ENCODE assay signal across 14 mouse cellular contexts in the genomic region with DNA sequence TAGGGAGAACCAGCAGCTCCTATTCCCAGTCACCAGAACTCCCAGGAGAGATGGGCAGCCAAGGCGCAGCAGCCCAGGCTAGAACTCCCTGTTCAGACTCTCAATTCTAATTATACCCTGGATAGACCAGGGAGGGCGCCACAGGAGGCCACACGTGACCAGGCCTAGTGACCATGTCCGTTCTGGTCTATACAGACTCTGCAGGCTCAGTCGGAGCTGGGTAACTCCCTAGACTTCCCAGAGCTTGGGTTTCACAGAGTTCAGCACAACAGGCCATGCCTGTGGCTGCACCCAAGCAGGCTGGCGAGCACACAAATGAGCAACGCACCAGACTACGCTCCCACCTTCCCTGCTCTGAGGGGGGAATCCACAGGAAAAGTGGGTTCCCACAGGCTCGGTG. TPM values are rescaled to one million over a fixed set of nuclear protein-coding genes. Genes with fewer than 3 reads are reported as not detected.
DNase-seq lines count a peak whose midpoint lies in the region; ATAC-seq lines count a peak whose summit lies in the region.
"Had no signal": no experiment of that assay in that cellular context is flagged by ENCODE, and none has a peak within 500 bp of the region (broad histone marks: within the 10 kb centered on the region; RNA-seq: fewer than 3 reads in every experiment).

No protein-coding gene starts in this region.

- peaks cover 8% of the 10 kb centered on the region for H3K9me3 ChIP-seq in hindbrain, embryonic 10.5 days
- H3K9me3 ChIP-seq in hindbrain, embryonic 11.5 days (ENCODE audit: control insufficient read depth, low read length): no peaks in the 10 kb centered on the region
- 0 out of 2 replicates have a peak, but pooled peaks cover 3% of the 10 kb centered on the region for H3K9me3 ChIP-seq in midbrain, embryonic 13.5 days
- no peaks in the 10 kb centered on the region for H3K9me3 ChIP-seq in midbrain, embryonic 14.5 days (ENCODE audit: control insufficient read depth, low read length)
- H3K9me3 ChIP-seq in stomach, embryonic 15.5 days: no peaks in the 10 kb centered on the region

- no peaks in the 10 kb centered on the region for H3K27me3 ChIP-seq in hindbrain, embryonic 10.5 days (ENCODE audit: insufficient read depth, poor library complexity, severe bottlenecking)
- H3K27me3 ChIP-seq in hindbrain, embryonic 11.5 days (ENCODE audit: control insufficient read depth, insufficient read depth, low read length): no peaks in the 10 kb centered on the region
- no peaks in the 10 kb centered on the region for H3K27me3 ChIP-seq in midbrain, embryonic 13.5 days
- no peaks in the 10 kb centered on the region for H3K27me3 ChIP-seq in midbrain, embryonic 14.5 days (ENCODE audit: control insufficient read depth, insufficient read depth, low read length)
- no peaks in the 10 kb centered on the region for H3K27me3 ChIP-seq in stomach, embryonic 15.5 days (replicated peaks)
- H3K27me3 ChIP-seq: embryonic facial prominence, embryonic 13.5 days; limb, embryonic 13.5 days; Patski had no signal

- no peak for ATAC-seq in hindbrain, embryonic 11.5 days (ENCODE audit: low FRiP score)
- ATAC-seq in midbrain, embryonic 13.5 days: peak; percentile 15; the same call in 1 of the 2 replicates
- no peak for ATAC-seq in midbrain, embryonic 14.5 days (ENCODE audit: low FRiP score, low TSS enrichment)
- ATAC-seq in stomach, embryonic 15.5 days (ENCODE audit: insufficient read depth, low FRiP score, low read depth): no peak
- ATAC-seq: Patski had no signal

- DNase-seq in embryo, embryonic 10 days (ENCODE audit: low spot score): peak; percentile 14
- DNase-seq in embryo, embryonic 10.5 days (ENCODE audit: low spot score): no peak
- no peak for DNase-seq in hindbrain, embryonic 10.5 days (ENCODE audit: low spot score)
- DNase-seq in hindbrain, embryonic 11.5 days (ENCODE audit: low spot score): no peak
- no peak for DNase-seq in midbrain, embryonic 14.5 days
- no peak for DNase-seq in embryo, embryonic 11 days
- DNase-seq: cerebellum, adult 9-10 months; heart, postnatal 36 days; lung, postnatal 36 days had no signal

- H3K9ac ChIP-seq in hindbrain, embryonic 11.5 days (ENCODE audit: low read depth, low read length): no peak overlapping the region
- H3K9ac ChIP-seq in midbrain, embryonic 13.5 days (replicated peaks): no peak overlapping the region
- no peak overlapping the region for H3K9ac ChIP-seq in midbrain, embryonic 14.5 days (replicated peaks; ENCODE audit: low read length)
- no peak overlapping the region for H3K9ac ChIP-seq in stomach, embryonic 15.5 days
- H3K9ac ChIP-seq: embryonic facial prominence, embryonic 13.5 days; limb, embryonic 13.5 days had no signal

- WGBS in hindbrain, embryonic 10.5 days: 77% methylated on average over 9 of the region's 9 CpGs
- WGBS in hindbrain, embryonic 11.5 days: 69% methylated on average over 9 of the region's 9 CpGs
- WGBS in midbrain, embryonic 13.5 days: 70% methylated on average over 9 of the region's 9 CpGs
- WGBS in midbrain, embryonic 14.5 days: 67% methylated on average over 9 of the region's 9 CpGs
- WGBS in stomach, embryonic 15.5 days: 81% methylated on average over 9 of the region's 9 CpGs

- H3K36me3 ChIP-seq in hindbrain, embryonic 10.5 days: peaks cover 6% of the 10 kb centered on the region
- H3K36me3 ChIP-seq in hindbrain, embryonic 11.5 days (ENCODE audit: control insufficient read depth, insufficient read depth, low read length): no peaks in the 10 kb centered on the region
- H3K36me3 ChIP-seq in midbrain, embryonic 13.5 days: no peaks in the 10 kb centered on the region
- no peaks in the 10 kb centered on the region for H3K36me3 ChIP-seq in midbrain, embryonic 14.5 days (ENCODE audit: control insufficient read depth, insufficient read depth, low read length)
- H3K36me3 ChIP-seq in stomach, embryonic 15.5 days: no peaks in the 10 kb centered on the region

- 0 out of 2 replicates have a peak overlapping the region, but pooled peaks have one; percentile 12 for H3K27ac ChIP-seq in hindbrain, embryonic 10.5 days
- no peak overlapping the region for H3K27ac ChIP-seq in hindbrain, embryonic 11.5 days (ENCODE audit: low read depth, low read length)
- H3K27ac ChIP-seq in midbrain, embryonic 13.5 days: no peak overlapping the region
- no peak overlapping the region for H3K27ac ChIP-seq in midbrain, embryonic 14.5 days (replicated peaks; ENCODE audit: low read depth, low read length)
- peak overlapping the region; percentile 23; the same call in 1 of the 2 replicates for H3K27ac ChIP-seq in stomach, embryonic 15.5 days
- H3K27ac ChIP-seq: embryonic facial prominence, embryonic 13.5 days; limb, embryonic 13.5 days had no signal

- peaks cover 17% of the 10 kb centered on the region for H3K4me1 ChIP-seq in hindbrain, embryonic 10.5 days (replicated peaks)
- H3K4me1 ChIP-seq in hindbrain, embryonic 11.5 days (replicated peaks; ENCODE audit: control insufficient read depth, insufficient read depth, low read length): no peaks in the 10 kb centered on the region
- peaks cover 20% of the 10 kb centered on the region for H3K4me1 ChIP-seq in midbrain, embryonic 13.5 days (replicated peaks)
- no peaks in the 10 kb centered on the region for H3K4me1 ChIP-seq in midbrain, embryonic 14.5 days (ENCODE audit: control insufficient read depth, insufficient read depth, low read length)
- H3K4me1 ChIP-seq in stomach, embryonic 15.5 days: peaks cover 9% of the 10 kb centered on the region

- H3K4me2 ChIP-seq in hindbrain, embryonic 11.5 days (replicated peaks; ENCODE audit: low read depth, low read length): no peak overlapping the region
- H3K4me2 ChIP-seq in midbrain, embryonic 13.5 days (replicated peaks): no peak overlapping the region
- no peak overlapping the region for H3K4me2 ChIP-seq in midbrain, embryonic 14.5 days (ENCODE audit: low read length)
- H3K4me2 ChIP-seq in stomach, embryonic 15.5 days: no peak overlapping the region
- H3K4me2 ChIP-seq: embryonic facial prominence, embryonic 13.5 days; limb, embryonic 13.5 days had no signal

- H3K4me3 ChIP-seq in hindbrain, embryonic 10.5 days: no peak overlapping the region
- H3K4me3 ChIP-seq in hindbrain, embryonic 11.5 days (ENCODE audit: low read depth, low read length): no peak overlapping the region
- no peak overlapping the region for H3K4me3 ChIP-seq in midbrain, embryonic 13.5 days (replicated peaks)
- H3K4me3 ChIP-seq in midbrain, embryonic 14.5 days (replicated peaks; ENCODE audit: low read depth, low read length): no peak overlapping the region
- no peak overlapping the region for H3K4me3 ChIP-seq in stomach, embryonic 15.5 days (replicated peaks)
- H3K4me3 ChIP-seq: embryonic facial prominence, embryonic 13.5 days; limb, embryonic 13.5 days had no signal

RNA-seq across cellular contexts. Expression of gene Chga, which starts 39.9 kb away (rescaled TPM):
- polyA plus RNA-seq in hindbrain, embryonic 10.5 days (2016; fragmentation: Nextera tagmentation; extraction: Ambion mirVana): 15.6 and 30.1 TPM in 2 replicates
- polyA plus RNA-seq in hindbrain, embryonic 11.5 days (2014; fragmentation: Nextera tagmentation; extraction: Ambion mirVana): 24.8 and 27.1 TPM in 2 replicates
- 88.9 and 90.0 TPM in 2 replicates for polyA plus RNA-seq in midbrain, embryonic 13.5 days (2015; fragmentation: Nextera tagmentation; extraction: Ambion mirVana)
- polyA plus RNA-seq in midbrain, embryonic 14.5 days (2014; fragmentation: Nextera tagmentation; extraction: Ambion mirVana): 92.7 and 116 TPM in 2 replicates
- polyA plus RNA-seq in stomach, embryonic 15.5 days (2015; fragmentation: Nextera tagmentation; extraction: Ambion mirVana): 24.8 and 29.1 TPM in 2 replicates

Comparison
In these comparisons a context has a peak if more than half of its experiments do, and no peak if none do; other contexts are left out.
1. H3K27ac ChIP-seq: peak in hindbrain, embryonic 10.5 days (single experiment) and stomach, embryonic 15.5 days (single experiment); none in hindbrain, embryonic 11.5 days (single experiment), midbrain, embryonic 13.5 days (single experiment) and midbrain, embryonic 14.5 days (single experiment).